Mouse (Mus musculus) intestine, embryonic 16.5 days (tissue): ENCODE measurements at regions not wholly inside any gene's neighbourhood (a gene's known extent, or its start where the extent isn't known, plus 50 kb on each side); places are given as distances from the start of the nearest gene placed in this dataset.

Experiments used
- ATAC-seq: fragments of 200-750 bp; cut with Nextera tagmentation; 2 replicates; pipeline ENCODE4 v1.8.0; 2017; ENCODE audit warnings: moderate TSS enrichment, moderate library complexity
- H3K27ac ChIP-seq: fragments of 300-500 bp; sonication (generic); 2 replicates; pipeline ENCODE4 v1.5.1; 2014; ENCODE audit warnings: mild to moderate bottlenecking, low read length
- H3K27me3 ChIP-seq: fragments of 300-500 bp; sonication (generic); replicated peaks from 2 replicates; pipeline ENCODE4 v1.6.1; 2014; ENCODE audit warnings: low read length, control low read depth, mixed read lengths; ENCODE audit not compliant: control insufficient read depth, insufficient read depth
- H3K36me3 ChIP-seq: fragments of 300-500 bp; sonication (generic); 2 replicates; pipeline ENCODE4 v1.6.1; 2014; ENCODE audit warnings: low read length, control low read depth; ENCODE audit not compliant: control insufficient read depth, insufficient read depth
- H3K4me1 ChIP-seq: fragments of 300-500 bp; sonication (generic); 2 replicates; pipeline ENCODE4 v1.6.1; 2014; ENCODE audit warnings: low read length, control low read depth, mixed read lengths; ENCODE audit not compliant: control insufficient read depth, insufficient read depth
- H3K4me2 ChIP-seq: fragments of 300-500 bp; sonication (generic); 2 replicates; pipeline ENCODE4 v1.6.1; 2014; ENCODE audit warnings: low read depth, low read length, control low read depth
- H3K4me3 ChIP-seq: fragments of 300-500 bp; sonication (generic); 2 replicates; pipeline ENCODE4 v1.5.1; 2014; ENCODE audit warnings: mild to moderate bottlenecking, low read length
- H3K9ac ChIP-seq: fragments of 300-500 bp; sonication (generic); 2 replicates; pipeline ENCODE4 v1.6.1; 2014; ENCODE audit warnings: low read depth, low read length
- H3K9me3 ChIP-seq: fragments of 300-500 bp; sonication (generic); 2 replicates; pipeline ENCODE4 v1.6.1; 2016; ENCODE audit warnings: low read length, control low read depth; ENCODE audit not compliant: control insufficient read depth
- WGBS: fragments of 180-500 bp; shearing (Covaris S2); extraction: QIAGEN DNeasy Blood & Tissue Kit; methylation state at CpG from one replicate; pipeline ENCODE4 v1.1.7; 2014; 5-methylcytosine and 5-hydroxymethylcytosine counted together

DNA sequence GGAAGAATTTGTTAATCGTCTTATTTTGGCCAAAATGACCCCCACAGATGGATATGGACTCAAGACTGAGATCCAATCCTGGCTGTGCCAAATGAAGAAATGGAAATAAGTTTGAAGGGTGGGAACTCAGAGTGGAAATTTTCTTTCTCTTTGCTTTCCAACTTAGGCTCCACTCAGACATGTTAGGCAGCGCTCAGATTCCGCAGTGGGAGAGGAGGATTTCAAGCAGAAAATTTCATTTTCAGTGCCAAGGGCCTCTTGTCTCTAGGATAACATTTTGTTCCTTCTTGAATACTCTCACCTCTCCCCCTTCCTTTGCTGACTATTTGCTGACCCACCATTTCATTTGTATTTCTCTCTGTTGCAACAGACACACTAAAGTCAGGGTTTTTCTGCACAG is 114.2 kb upstream of the Gas1 start:
- Histone ChIP-seq H3K9ac (no peak overlapping the region), H3K4me3 (no peak overlapping the region), H3K4me2 (no peak overlapping the region), H3K36me3 (no peaks in the 10 kb centered on the region), H3K27ac (no peak overlapping the region), H3K9me3 (no peaks in the 10 kb centered on the region), H3K4me1 (peaks cover 7% of the 10 kb centered on the region), H3K27me3 (no peaks in the 10 kb centered on the region)
- whole genome bisulfite sequencing: 84% methylated on average over 3 of the region's 3 CpGs
- ATAC-seq: no peak

GRCm38 (mm10) chr13:60296201-60296895 is 119.2 kb upstream of the Gas1 start:
- Histone ChIP-seq H3K9me3 (no peaks in the 10 kb centered on the region), H3K4me2 (no peak overlapping the region), H3K27me3 (no peaks in the 10 kb centered on the region), H3K9ac (no peak overlapping the region), H3K36me3 (no peaks in the 10 kb centered on the region), H3K4me3 (no peak overlapping the region), H3K4me1 (0 out of 2 replicates have a peak, but pooled peaks cover 3% of the 10 kb centered on the region), H3K27ac (no peak overlapping the region)
- WGBS: 51% methylated on average over 13 of the region's 13 CpGs
- ATAC-seq: no peak

DNA sequence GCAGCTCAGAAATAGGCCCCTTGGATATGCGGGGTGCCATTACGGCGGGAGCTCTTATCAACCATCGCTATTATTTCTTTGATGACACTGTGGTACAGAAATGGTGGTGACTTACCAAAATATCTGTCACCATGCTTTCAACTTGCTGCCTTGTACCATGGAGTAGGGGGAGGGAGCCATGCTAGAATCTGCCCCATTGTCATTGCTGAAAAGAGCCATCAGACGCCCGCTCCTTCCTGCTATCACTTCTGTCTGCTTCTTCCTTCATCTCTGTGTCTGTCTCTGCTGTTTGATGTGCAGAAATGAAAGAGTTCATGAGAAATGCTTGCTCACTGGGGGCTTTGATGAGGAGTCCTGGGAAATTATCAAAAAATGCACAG is 119.7 kb upstream of the Gas1 start:
- 89% methylated on average over 6 of the region's 6 CpGs for WGBS
- H3K27me3 ChIP-seq: no peaks in the 10 kb centered on the region
- H3K4me2 ChIP-seq: no peak overlapping the region
- H3K4me1 ChIP-seq: 0 out of 2 replicates have a peak, but pooled peaks cover 3% of the 10 kb centered on the region
- ATAC-seq: no peak
- H3K27ac ChIP-seq: no peak overlapping the region
- no peaks in the 10 kb centered on the region for H3K9me3 ChIP-seq
- H3K4me3 ChIP-seq: no peak overlapping the region
- H3K9ac ChIP-seq: no peak overlapping the region
- H3K36me3 ChIP-seq: no peaks in the 10 kb centered on the region

GRCm38 (mm10) chr13:60298575-60298974 is 121.4 kb upstream of the Gas1 start:
- H3K4me1 ChIP-seq: 0 out of 2 replicates have a peak, but pooled peaks cover 3% of the 10 kb centered on the region
- no peak overlapping the region for H3K9ac ChIP-seq
- H3K9me3 ChIP-seq: no peaks in the 10 kb centered on the region
- H3K27me3 ChIP-seq: no peaks in the 10 kb centered on the region
- H3K27ac ChIP-seq: peak overlapping the region; percentile 3; the same call in 1 of the 2 replicates
- H3K4me2 ChIP-seq: no peak overlapping the region
- no peaks in the 10 kb centered on the region for H3K36me3 ChIP-seq
- H3K4me3 ChIP-seq: no peak overlapping the region
- no peak for ATAC-seq
- WGBS: 41% methylated on average over 2 of the region's 2 CpGs

GRCm38 (mm10) chr13:60299076-60299475 is 121.9 kb upstream of the Gas1 start:
- Histone ChIP-seq H3K9me3 (no peaks in the 10 kb centered on the region), H3K36me3 (no peaks in the 10 kb centered on the region), H3K4me1 (0 out of 2 replicates have a peak, but pooled peaks cover 3% of the 10 kb centered on the region), H3K4me3 (no peak overlapping the region), H3K27ac (0 out of 2 replicates have a peak overlapping the region, but pooled peaks have one; percentile 42), H3K9ac (no peak overlapping the region), H3K4me2 (no peak overlapping the region), H3K27me3 (no peaks in the 10 kb centered on the region)
- peak; percentile 33; the same call in 1 of the 2 replicates for ATAC-seq
- WGBS: 46% methylated on average over 5 of the region's 5 CpGs

GRCm38 (mm10) chr13:60303561-60303960 is 126.4 kb upstream of the Gas1 start:
- no peaks in the 10 kb centered on the region for H3K27me3 ChIP-seq
- no peak overlapping the region for H3K4me3 ChIP-seq
- H3K9me3 ChIP-seq: no peaks in the 10 kb centered on the region
- peaks cover 9% of the 10 kb centered on the region; the same call in 1 of the 2 replicates for H3K4me1 ChIP-seq
- no peaks in the 10 kb centered on the region for H3K36me3 ChIP-seq
- H3K27ac ChIP-seq: no peak overlapping the region
- no peak overlapping the region for H3K4me2 ChIP-seq
- 86% methylated on average over 9 of the region's 9 CpGs for WGBS
- no peak for ATAC-seq
- H3K9ac ChIP-seq: no peak overlapping the region

- Histone ChIP-seq H3K4me3 (no peak overlapping the region), H3K27me3 (no peaks in the 10 kb centered on the region), H3K36me3 (no peaks in the 10 kb centered on the region), H3K4me2 (no peak overlapping the region), H3K27ac (no peak overlapping the region), H3K4me1 (peaks cover 12% of the 10 kb centered on the region; the same call in 1 of the 2 replicates), H3K9me3 (no peaks in the 10 kb centered on the region), H3K9ac (no peak overlapping the region)
- no peak for ATAC-seq
- 57% methylated on average over 1 of the region's 1 CpGs for WGBS
Measured at GRCm38 (mm10) chr13:60305028-60305810, 128.1 kb upstream of the Gas1 start.

DNA sequence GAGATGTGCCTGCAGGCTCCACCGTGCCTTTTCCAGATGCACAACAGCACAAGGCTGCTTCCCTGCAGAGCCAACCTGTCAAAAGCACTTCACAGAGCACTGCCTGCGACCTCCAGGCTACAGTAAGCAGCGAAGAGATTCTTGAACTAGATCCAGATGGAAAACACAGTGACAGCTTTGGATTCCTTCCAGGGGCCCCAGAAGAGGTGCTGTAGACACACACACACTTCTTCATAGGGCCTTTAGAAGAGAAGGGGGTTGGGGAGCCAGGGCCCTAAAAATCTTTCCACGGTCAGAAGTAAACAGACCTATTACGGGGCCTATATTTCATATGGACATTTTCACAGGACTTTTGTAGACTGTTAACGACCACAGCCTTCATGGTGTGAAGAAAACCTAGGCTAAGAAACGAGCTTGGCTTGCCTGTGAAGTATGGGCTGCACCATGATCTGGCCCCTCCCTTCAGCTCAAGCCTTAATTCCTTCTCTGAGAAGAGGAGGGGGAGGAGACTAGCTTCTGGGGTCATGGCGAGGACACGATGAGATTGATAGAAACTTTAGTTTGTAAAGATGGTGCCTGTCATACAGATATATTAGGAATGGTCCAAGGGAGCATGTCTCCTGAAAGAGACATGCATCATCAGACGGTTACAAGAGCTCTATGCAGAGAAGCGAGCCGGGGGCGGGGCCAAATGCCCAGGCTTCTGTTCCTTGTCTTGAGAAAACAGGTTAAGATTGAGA is 131.1 kb upstream of the Gas1 start:
- Histone ChIP-seq H3K4me1 (peaks cover 12% of the 10 kb centered on the region; the same call in 1 of the 2 replicates), H3K36me3 (no peaks in the 10 kb centered on the region), H3K4me2 (0 out of 2 replicates have a peak overlapping the region, but pooled peaks have one; percentile 0), H3K4me3 (no peak overlapping the region), H3K27ac (peak overlapping the region; percentile 88), H3K27me3 (no peaks in the 10 kb centered on the region), H3K9ac (no peak overlapping the region), H3K9me3 (no peaks in the 10 kb centered on the region)
- 39% methylated on average over 13 of the region's 13 CpGs for WGBS
- ATAC-seq: peak; percentile 86

DNA sequence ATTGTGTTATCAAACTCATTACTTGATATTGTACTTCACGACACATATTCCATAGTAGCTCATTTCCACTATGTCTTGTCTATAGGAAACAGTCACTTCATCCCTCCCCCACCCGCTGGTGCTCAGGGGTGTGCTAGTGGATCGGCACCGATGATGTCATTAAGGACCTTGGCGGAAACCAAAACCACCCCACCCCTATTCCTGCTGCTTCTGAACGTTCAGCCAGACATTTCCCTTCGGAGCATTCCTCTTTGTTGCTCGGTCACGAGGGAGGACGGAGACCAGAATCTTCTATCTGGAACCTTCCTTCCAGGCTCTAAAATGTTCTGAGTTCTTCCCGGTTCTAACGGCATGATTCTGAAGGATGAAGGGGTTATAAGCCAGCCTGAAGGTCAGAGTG is 132.3 kb upstream of the Gas1 start:
- Histone ChIP-seq H3K4me1 (peaks cover 12% of the 10 kb centered on the region; the same call in 1 of the 2 replicates), H3K27me3 (no peaks in the 10 kb centered on the region), H3K4me2 (no peak overlapping the region), H3K9me3 (no peaks in the 10 kb centered on the region), H3K9ac (no peak overlapping the region), H3K36me3 (no peaks in the 10 kb centered on the region), H3K27ac (peak overlapping the region; percentile 88; the same call in 1 of the 2 replicates), H3K4me3 (no peak overlapping the region)
- no peak for ATAC-seq
- WGBS: 90% methylated on average over 12 of the region's 12 CpGs
